Mouse (Mus musculus) intestine, postnatal 0 days (tissue): ENCODE data around the gene Asb15. TPM values are rescaled to one million over a fixed set of nuclear protein-coding genes. Genes with fewer than 3 reads are reported as not detected.

Experiments used
- ATAC-seq: fragments of 200-750 bp; cut with Nextera tagmentation; 2 replicates; pipeline ENCODE4 v1.8.0; 2017; ENCODE audit warnings: mild to moderate bottlenecking, moderate TSS enrichment, moderate library complexity
- H3K27ac ChIP-seq: fragments of 300-500 bp; sonication (generic); 2 replicates; pipeline ENCODE4 v1.5.1; 2014; ENCODE audit warnings: mild to moderate bottlenecking, low read depth, low read length, moderate library complexity
- H3K27me3 ChIP-seq: fragments of 300-500 bp; sonication (generic); replicated peaks from 2 replicates; pipeline ENCODE4 v1.6.1; 2014; ENCODE audit warnings: low read length, mixed read lengths; ENCODE audit not compliant: control insufficient read depth, insufficient read depth
- H3K36me3 ChIP-seq: fragments of 300-500 bp; sonication (generic); 2 replicates; pipeline ENCODE4 v1.6.1; 2014; ENCODE audit warnings: mild to moderate bottlenecking, moderate library complexity; ENCODE audit not compliant: control insufficient read depth, insufficient read depth
- H3K4me1 ChIP-seq: fragments of 300-500 bp; sonication (generic); replicated peaks from 2 replicates; pipeline ENCODE4 v1.6.1; 2014; ENCODE audit warnings: antibody characterized with exemption, low read length, mixed read lengths; ENCODE audit not compliant: control insufficient read depth, insufficient read depth
- H3K4me2 ChIP-seq: fragments of 300-500 bp; sonication (generic); replicated peaks from 2 replicates; pipeline ENCODE4 v1.6.1; 2014; ENCODE audit warnings: low read depth, mild to moderate bottlenecking, moderate library complexity
- H3K4me3 ChIP-seq: fragments of 300-500 bp; sonication (generic); 2 replicates; pipeline ENCODE4 v1.5.1; 2014; ENCODE audit warnings: low read depth, low read length
- H3K9ac ChIP-seq: fragments of 300-500 bp; sonication (generic); 2 replicates; pipeline ENCODE4 v1.6.1; 2014; ENCODE audit warnings: mild to moderate bottlenecking, low read depth, low read length
- H3K9me3 ChIP-seq: fragments of 300-500 bp; sonication (generic); 2 replicates; pipeline ENCODE4 v1.6.1; 2016; ENCODE audit warnings: mixed run types; ENCODE audit not compliant: control insufficient read depth
- CTCF ChIP-seq: sonication (generic); IDR thresholded peaks from 2 replicates; pipeline ENCODE4 v1.5.1; 2016; ENCODE audit warnings: low read depth, mild to moderate bottlenecking, control low read depth, antibody characterized with exemption, moderate library complexity
- WGBS: fragments of 180-500 bp; shearing (Covaris S2); extraction: QIAGEN DNeasy Blood & Tissue Kit; methylation state at CpG from one replicate; pipeline ENCODE4 v1.1.7; 2014; 5-methylcytosine and 5-hydroxymethylcytosine counted together
- polyA plus RNA-seq: library from polyadenylated mRNA; unstranded; fragments of >200 nt; fragmentation: Nextera tagmentation; extraction: Ambion mirVana; gene quantifications from 2 replicates; pipeline ENCODE4 v1.2.1, GENCODE M21; 2015

The Asb15 gene
- polyA plus RNA-seq, 1 experiment from 2014 or later: not detected

GRCm38 (mm10) chr6:24542393-24542792, 14.4 kb downstream of the Asb15 start:
- Histone ChIP-seq H3K9ac (no peak overlapping the region), H3K27me3 (no peaks in the 10 kb centered on the region), H3K4me3 (no peak overlapping the region), H3K36me3 (no peaks in the 10 kb centered on the region), H3K9me3 (no peaks in the 10 kb centered on the region), H3K4me2 (no peak overlapping the region), H3K4me1 (no peaks in the 10 kb centered on the region), H3K27ac (no peak overlapping the region)
- ATAC-seq: no peak
- TF ChIP-seq CTCF: no peak

- TF ChIP-seq CTCF: no peak
- WGBS: 74% methylated on average over 6 of the region's 6 CpGs
- Histone ChIP-seq H3K9ac (no peak overlapping the region), H3K4me3 (no peak overlapping the region), H3K36me3 (no peaks in the 10 kb centered on the region), H3K4me1 (no peaks in the 10 kb centered on the region), H3K9me3 (no peaks in the 10 kb centered on the region), H3K4me2 (no peak overlapping the region), H3K27me3 (no peaks in the 10 kb centered on the region), H3K27ac (no peak overlapping the region)
- ATAC-seq: no peak
Observed at GRCm38 (mm10) chr6:24543119-24543591, 15.2 kb downstream of the Asb15 start.

- no peaks in the 10 kb centered on the region for H3K36me3 ChIP-seq
- TF ChIP-seq CTCF: no peak
- H3K9me3 ChIP-seq: no peaks in the 10 kb centered on the region
- no peak overlapping the region for H3K4me3 ChIP-seq
- no peak overlapping the region for H3K9ac ChIP-seq
- no peak overlapping the region for H3K27ac ChIP-seq
- no peaks in the 10 kb centered on the region for H3K27me3 ChIP-seq
- peak; percentile 94 for ATAC-seq
- 11% methylated on average over 1 of the region's 1 CpGs for WGBS
- H3K4me1 ChIP-seq: no peaks in the 10 kb centered on the region
- H3K4me2 ChIP-seq: no peak overlapping the region
Observed at GRCm38 (mm10) chr6:24546716-24547420, 18.9 kb downstream of the Asb15 start.

- Histone ChIP-seq H3K9ac (no peak overlapping the region), H3K4me1 (no peaks in the 10 kb centered on the region), H3K9me3 (no peaks in the 10 kb centered on the region), H3K36me3 (no peaks in the 10 kb centered on the region), H3K4me2 (no peak overlapping the region), H3K27ac (no peak overlapping the region), H3K27me3 (no peaks in the 10 kb centered on the region), H3K4me3 (no peak overlapping the region)
- no peak for TF ChIP-seq CTCF
- WGBS: 81% methylated on average over 2 of the region's 2 CpGs
- no peak for ATAC-seq
Observed at GRCm38 (mm10) chr6:24549801-24550200, 21.9 kb downstream of the Asb15 start.

GRCm38 (mm10) chr6:24552046-24552445, 24.1 kb downstream of the Asb15 start:
- WGBS: 48% methylated on average over 7 of the region's 7 CpGs

GRCm38 (mm10) chr6:24554427-24555086, 26.6 kb downstream of the Asb15 start:
- no peaks in the 10 kb centered on the region for H3K4me1 ChIP-seq
- no peak for TF ChIP-seq CTCF
- no peak for ATAC-seq
- H3K27me3 ChIP-seq: no peaks in the 10 kb centered on the region
- WGBS: 48% methylated on average over 11 of the region's 11 CpGs
- peak overlapping the region; percentile 40 for H3K4me2 ChIP-seq
- H3K27ac ChIP-seq: no peak overlapping the region
- 0 out of 2 replicates have a peak overlapping the region, but pooled peaks have one; percentile 7 for H3K4me3 ChIP-seq
- H3K9me3 ChIP-seq: no peaks in the 10 kb centered on the region
- no peak overlapping the region for H3K9ac ChIP-seq
- H3K36me3 ChIP-seq: no peaks in the 10 kb centered on the region

More at GRCm38 (mm10) chr6:24552046-24552445, 24.1 kb downstream of the Asb15 start:
- no peak overlapping the region for H3K4me2 ChIP-seq
- no peak overlapping the region for H3K27ac ChIP-seq
- H3K9ac ChIP-seq: no peak overlapping the region
- no peak for ATAC-seq
- H3K36me3 ChIP-seq: no peaks in the 10 kb centered on the region
- no peak overlapping the region for H3K4me3 ChIP-seq
- H3K27me3 ChIP-seq: no peaks in the 10 kb centered on the region
- TF ChIP-seq CTCF: no peak
- H3K4me1 ChIP-seq: no peaks in the 10 kb centered on the region
- H3K9me3 ChIP-seq: no peaks in the 10 kb centered on the region
